24 mouse cellular contexts compared by ENCODE assay signal in the genomic region with DNA sequence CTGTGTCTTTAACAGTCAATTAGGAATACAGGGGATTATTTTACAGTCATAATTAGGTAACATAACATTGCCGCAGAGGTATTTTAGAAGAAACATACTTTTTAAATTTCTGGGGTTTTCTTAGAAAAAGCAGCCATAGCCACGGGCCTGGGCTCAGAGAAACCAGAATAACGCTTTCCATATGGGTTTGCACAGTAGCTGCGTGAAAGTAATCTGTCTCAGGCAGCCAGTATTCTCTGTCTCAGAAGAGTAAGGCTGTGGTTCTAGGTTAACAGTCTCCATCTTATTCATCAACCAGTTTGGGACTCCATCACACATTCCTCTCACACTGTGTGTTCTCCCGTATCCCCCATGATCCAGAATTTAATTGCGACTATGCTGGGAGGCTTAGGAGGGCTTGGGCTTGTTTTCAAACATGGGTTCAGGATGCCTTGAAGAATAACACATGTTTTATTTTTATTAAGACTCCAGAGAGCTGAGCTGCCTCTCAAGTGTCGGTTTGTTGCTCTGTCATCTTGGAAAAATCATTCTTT.
DNase-seq lines count a peak whose midpoint lies in the region; ATAC-seq and TF ChIP-seq lines count a peak whose summit lies in the region.
"Had no signal": no experiment of that assay in that cellular context is flagged by ENCODE, and none has a peak within 500 bp of the region (broad histone marks: within the 10 kb centered on the region; RNA-seq: fewer than 3 reads in every experiment).

No protein-coding gene starts in this region.

- WGBS in kidney, postnatal 0 days, result 50% methylated on average over 7 of the region's 7 CpGs
- 23% methylated on average over 7 of the region's 7 CpGs for WGBS in embryonic facial prominence, embryonic 12.5 days
- 24% methylated on average over 7 of the region's 7 CpGs for WGBS in limb, embryonic 12.5 days
- 77% methylated on average over 7 of the region's 7 CpGs for WGBS in intestine, embryonic 16.5 days
- 88% methylated on average over 7 of the region's 7 CpGs for WGBS in thymus, adult 2 months

- TF ChIP-seq CTCF in kidney, postnatal 0 days (IDR thresholded peaks at IDR 0.05; ENCODE audit: low read depth), result no peak
- no peak for TF ChIP-seq CTCF in thymus, adult 2 months (IDR thresholded peaks at IDR 0.05; ENCODE audit: borderline replicate concordance, control insufficient read depth, extremely low read depth, insufficient read depth, low read length, poor library complexity)

- no peak for ATAC-seq in kidney, postnatal 0 days (replicated peaks; ENCODE audit: low FRiP score, low read depth)
- peak; percentile 52; the same call in 1 of the 2 replicates for ATAC-seq in embryonic facial prominence, embryonic 12.5 days (ENCODE audit: insufficient number of reproducible peaks, insufficient read depth, low FRiP score, low TSS enrichment)
- ATAC-seq in limb, embryonic 12.5 days (ENCODE audit: insufficient number of reproducible peaks, insufficient read depth, low FRiP score, low TSS enrichment, low read depth), result no peak
- ATAC-seq in intestine, embryonic 16.5 days, result no peak
- ATAC-seq: forebrain, postnatal 0 days; hindbrain, postnatal 0 days; intestine, embryonic 15.5 days; Patski had no signal

- TF ChIP-seq POLR2A in thymus, adult 2 months (IDR thresholded peaks at IDR 0.05; ENCODE audit: control insufficient read depth, extremely low read depth, insufficient read depth, low read length, poor library complexity), result no peak

- no peaks in the 10 kb centered on the region for H3K36me3 ChIP-seq in kidney, postnatal 0 days (ENCODE audit: insufficient read depth, low read length)
- no peaks in the 10 kb centered on the region for H3K36me3 ChIP-seq in embryonic facial prominence, embryonic 12.5 days
- H3K36me3 ChIP-seq in limb, embryonic 12.5 days, result no peaks in the 10 kb centered on the region
- no peaks in the 10 kb centered on the region for H3K36me3 ChIP-seq in intestine, embryonic 16.5 days (ENCODE audit: control insufficient read depth, insufficient read depth, low read length)
- no peaks in the 10 kb centered on the region for H3K36me3 ChIP-seq in thymus, adult 2 months (ENCODE audit: control insufficient read depth, insufficient read depth, low read length)
- H3K36me3 ChIP-seq: intestine, embryonic 15.5 days; lung, embryonic 15.5 days; midbrain, embryonic 12.5 days had no signal

- H3K27ac ChIP-seq in kidney, postnatal 0 days, result no peak overlapping the region
- peak overlapping the region; percentile 47 for H3K27ac ChIP-seq in embryonic facial prominence, embryonic 12.5 days
- peak overlapping the region; percentile 29; the same call in 1 of the 2 replicates for H3K27ac ChIP-seq in limb, embryonic 12.5 days
- no peak overlapping the region for H3K27ac ChIP-seq in intestine, embryonic 16.5 days (ENCODE audit: low read length)
- no peak overlapping the region for H3K27ac ChIP-seq in thymus, adult 2 months (ENCODE audit: control insufficient read depth, insufficient read depth, low read length)
- H3K27ac ChIP-seq: hindbrain, postnatal 0 days; intestine, embryonic 15.5 days; lung, embryonic 15.5 days; midbrain, embryonic 12.5 days had no signal

- H3K9ac ChIP-seq in kidney, postnatal 0 days (ENCODE audit: low read depth, low read length), result no peak overlapping the region
- no peak overlapping the region for H3K9ac ChIP-seq in embryonic facial prominence, embryonic 12.5 days
- no peak overlapping the region for H3K9ac ChIP-seq in limb, embryonic 12.5 days (replicated peaks)
- no peak overlapping the region for H3K9ac ChIP-seq in intestine, embryonic 16.5 days (ENCODE audit: low read depth, low read length)
- H3K9ac ChIP-seq: forebrain, postnatal 0 days; intestine, embryonic 15.5 days; lung, embryonic 15.5 days; midbrain, embryonic 12.5 days had no signal

- H3K4me2 ChIP-seq in kidney, postnatal 0 days (ENCODE audit: low read length), result no peak overlapping the region
- no peak overlapping the region for H3K4me2 ChIP-seq in embryonic facial prominence, embryonic 12.5 days (replicated peaks)
- H3K4me2 ChIP-seq in limb, embryonic 12.5 days, result no peak overlapping the region
- no peak overlapping the region for H3K4me2 ChIP-seq in intestine, embryonic 16.5 days (ENCODE audit: low read depth, low read length)
- H3K4me2 ChIP-seq: intestine, embryonic 15.5 days; liver, embryonic 11.5 days; lung, embryonic 15.5 days; midbrain, embryonic 12.5 days had no signal

- no peaks in the 10 kb centered on the region for H3K9me3 ChIP-seq in kidney, postnatal 0 days (replicated peaks; ENCODE audit: low read length)
- H3K9me3 ChIP-seq in embryonic facial prominence, embryonic 12.5 days, result no peaks in the 10 kb centered on the region
- no peaks in the 10 kb centered on the region for H3K9me3 ChIP-seq in limb, embryonic 12.5 days
- no peaks in the 10 kb centered on the region for H3K9me3 ChIP-seq in intestine, embryonic 16.5 days (ENCODE audit: control insufficient read depth, low read length)
- H3K9me3 ChIP-seq: intestine, embryonic 15.5 days; lung, embryonic 15.5 days; megakaryocyte, embryonic 14.5 days; midbrain, embryonic 12.5 days had no signal

- H3K4me1 ChIP-seq in kidney, postnatal 0 days (replicated peaks; ENCODE audit: insufficient read depth, low read length), result no peaks in the 10 kb centered on the region
- H3K4me1 ChIP-seq in embryonic facial prominence, embryonic 12.5 days, result peaks cover 5% of the 10 kb centered on the region; the same call in 1 of the 2 replicates
- peaks cover 12% of the 10 kb centered on the region for H3K4me1 ChIP-seq in limb, embryonic 12.5 days (replicated peaks)
- H3K4me1 ChIP-seq in intestine, embryonic 16.5 days (ENCODE audit: control insufficient read depth, insufficient read depth, low read length), result no peaks in the 10 kb centered on the region
- no peaks in the 10 kb centered on the region for H3K4me1 ChIP-seq in thymus, adult 2 months (replicated peaks; ENCODE audit: control insufficient read depth, insufficient read depth, low read length)
- H3K4me1 ChIP-seq: intestine, embryonic 15.5 days; lung, embryonic 15.5 days; megakaryocyte, embryonic 14.5 days had no signal

- H3K27me3 ChIP-seq in kidney, postnatal 0 days (ENCODE audit: insufficient read depth, low read length), result no peaks in the 10 kb centered on the region
- H3K27me3 ChIP-seq in embryonic facial prominence, embryonic 12.5 days, result no peaks in the 10 kb centered on the region
- no peaks in the 10 kb centered on the region for H3K27me3 ChIP-seq in limb, embryonic 12.5 days
- no peaks in the 10 kb centered on the region for H3K27me3 ChIP-seq in intestine, embryonic 16.5 days (replicated peaks; ENCODE audit: control insufficient read depth, insufficient read depth, low read length)
- H3K27me3 ChIP-seq in thymus, adult 2 months (ENCODE audit: control insufficient read depth, insufficient read depth, low read length), result no peaks in the 10 kb centered on the region
- H3K27me3 ChIP-seq: intestine, embryonic 15.5 days; lung, embryonic 15.5 days; megakaryocyte, embryonic 14.5 days; midbrain, embryonic 12.5 days; Patski had no signal

- H3K4me3 ChIP-seq in kidney, postnatal 0 days (replicated peaks; ENCODE audit: low read depth, low read length), result no peak overlapping the region
- no peak overlapping the region for H3K4me3 ChIP-seq in embryonic facial prominence, embryonic 12.5 days
- H3K4me3 ChIP-seq in limb, embryonic 12.5 days (replicated peaks), result no peak overlapping the region
- no peak overlapping the region for H3K4me3 ChIP-seq in intestine, embryonic 16.5 days (ENCODE audit: low read length)
- no peak overlapping the region for H3K4me3 ChIP-seq in thymus, adult 2 months (ENCODE audit: control insufficient read depth, insufficient read depth, low read length)
- H3K4me3 ChIP-seq: intestine, embryonic 15.5 days; lung, embryonic 15.5 days; megakaryocyte, embryonic 14.5 days; midbrain, embryonic 12.5 days had no signal

- peak; percentile 51 for DNase-seq in kidney, postnatal 0 days (ENCODE audit: low spot score)
- no peak for DNase-seq in kidney, adult 11 months
- DNase-seq in embryo, embryonic 10.5 days (ENCODE audit: low spot score), result peak; percentile 34
- no peak for DNase-seq in thymus, adult 2 months
- DNase-seq in retina, postnatal 1 day, result no peak
- DNase-seq: adrenal gland, postnatal 14 days; cerebellum, adult 11-12 months; cerebellum, adult 9-11 months; forebrain, postnatal 0 days; gastrocnemius, postnatal 10 days; kidney, adult 9 months; kidney, postnatal 14 days; right cerebral cortex, postnatal 14 days; thymus, postnatal 4 days had no signal

Comparison
In these comparisons a context has a peak if more than half of its experiments do, and no peak if none do; other contexts are left out.
1. DNase-seq: peak in kidney, postnatal 0 days (single experiment) and embryo, embryonic 10.5 days (single experiment); none in kidney, adult 11 months (single experiment), thymus, adult 2 months (single experiment) and retina, postnatal 1 day (single experiment).
2. H3K27ac ChIP-seq: peak in embryonic facial prominence, embryonic 12.5 days (single experiment) and limb, embryonic 12.5 days (single experiment); none in kidney, postnatal 0 days (single experiment), intestine, embryonic 16.5 days (single experiment) and thymus, adult 2 months (single experiment).